Mouse (Mus musculus): ENCODE measurements around the gene Cldn20.

Cldn20 gene

DNA sequence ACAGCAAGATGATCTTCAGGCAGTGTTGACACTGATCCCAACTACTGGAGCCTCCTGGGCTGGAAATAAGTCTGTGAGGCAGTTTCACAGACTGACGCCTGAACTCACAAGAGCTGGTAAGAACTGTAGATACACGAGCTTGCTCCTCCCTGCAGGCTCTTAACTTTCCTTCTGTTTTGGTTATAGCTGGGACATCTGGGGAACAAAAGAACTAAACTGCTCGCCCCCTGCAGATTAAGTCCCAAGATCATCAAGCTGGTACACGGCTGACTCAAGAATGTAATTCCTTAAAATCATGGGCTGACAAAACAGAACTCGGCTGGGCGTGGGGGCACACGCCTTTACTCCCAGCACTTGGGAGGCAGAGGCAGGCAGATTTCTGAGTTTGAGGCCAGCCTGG is 1.8 kb upstream of the Cldn20 start:
- DNase-seq = no peak

DNA sequence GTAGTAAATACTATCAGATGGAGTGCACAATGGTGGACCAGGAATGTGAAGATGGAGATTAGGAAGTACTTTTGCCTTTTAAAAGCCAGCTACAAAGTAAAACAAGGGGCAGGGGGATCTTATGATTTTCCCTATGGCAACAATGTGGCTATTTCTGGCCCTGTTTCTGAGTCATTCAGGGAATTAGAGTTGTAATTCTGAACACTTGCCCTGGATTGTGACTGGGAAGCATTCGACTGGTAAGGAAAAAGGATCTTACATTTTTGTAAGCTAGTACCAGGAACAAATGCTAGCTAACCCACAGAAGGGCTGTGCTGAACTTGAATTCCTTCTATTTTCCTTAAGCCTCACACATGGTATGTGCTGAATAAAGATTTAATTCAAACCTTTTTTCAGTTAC is 713 bp upstream of the Cldn20 start:
- no peak for DNase-seq

DNA sequence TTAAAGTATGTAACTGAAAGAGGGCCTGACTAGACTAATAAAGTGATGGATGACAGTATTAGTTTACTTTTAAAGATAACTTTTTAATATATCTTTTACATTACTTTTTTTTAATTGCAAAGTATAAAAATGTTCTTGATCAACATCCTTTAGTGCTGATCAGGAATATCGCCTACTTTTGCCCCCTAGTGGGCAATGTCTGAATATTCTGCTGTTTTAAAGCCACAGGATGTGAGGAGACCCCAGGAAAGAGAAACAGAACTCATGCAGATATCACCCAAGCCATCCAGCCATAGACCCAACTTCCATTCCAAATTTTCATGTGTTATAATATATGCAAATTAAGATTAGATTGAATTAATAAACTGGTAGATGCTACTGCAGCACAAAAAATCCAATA is 1.1 kb downstream of the Cldn20 start:
- DNase-seq = no peak

DNA sequence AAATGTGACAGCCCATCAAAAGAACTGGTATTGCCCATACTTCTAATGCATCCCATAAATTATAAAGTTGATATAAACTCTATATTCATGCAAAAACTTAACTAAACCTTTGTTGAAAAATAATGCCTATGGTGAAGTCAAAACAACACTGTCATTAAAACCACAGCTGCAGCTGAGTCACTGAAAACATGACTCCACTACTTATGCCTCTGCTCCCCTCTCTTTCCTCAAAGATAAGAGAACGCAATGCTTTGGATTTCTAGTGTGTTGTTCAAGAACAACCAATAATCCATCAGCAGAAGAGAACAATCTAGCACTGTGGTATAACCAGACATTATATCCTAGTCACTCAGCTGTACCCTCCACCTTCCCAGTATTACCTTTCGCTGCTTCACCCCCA is 8.0 kb downstream of the Cldn20 start:
- no peak for DNase-seq

DNA sequence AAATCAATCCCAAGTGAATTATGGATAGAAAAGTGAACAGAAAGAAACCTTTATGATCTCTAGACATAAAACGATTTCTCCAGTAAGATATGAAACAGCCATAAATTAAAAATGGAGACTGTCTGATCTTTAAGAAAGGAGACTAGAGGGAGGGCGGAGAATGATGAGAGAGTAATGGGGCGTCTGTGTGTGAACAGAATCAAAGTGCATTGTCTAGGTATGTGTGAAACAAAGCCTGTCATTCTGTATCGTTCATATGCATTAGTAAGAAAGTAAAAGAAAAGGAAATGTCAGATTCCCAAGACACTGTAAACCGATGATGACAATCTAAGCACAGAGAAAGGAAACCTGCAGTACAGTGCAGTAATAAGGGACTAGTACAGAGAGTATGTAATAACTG is 8.7 kb downstream of the Cldn20 start:
- DNase-seq = no peak

DNA sequence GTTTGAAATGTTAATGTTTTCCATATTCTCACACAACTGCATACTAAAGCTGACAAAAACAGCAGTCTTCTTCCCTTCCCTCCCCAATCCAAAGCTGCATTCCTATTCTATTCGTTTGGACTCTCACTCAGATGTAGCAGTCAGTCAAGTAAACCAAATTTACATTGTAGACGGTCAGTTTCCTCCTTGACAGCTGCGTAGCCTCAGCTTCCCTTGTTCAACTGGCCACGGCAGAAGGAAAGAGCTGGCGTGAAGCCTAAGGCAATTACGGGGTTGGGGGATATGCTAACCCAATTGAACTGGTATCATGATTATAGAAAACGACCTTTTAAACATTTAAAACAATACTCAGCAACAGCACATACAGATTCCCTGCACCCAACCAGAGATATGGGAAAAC is 15.4 kb downstream of the Cldn20 start:
- no peak for DNase-seq

DNA sequence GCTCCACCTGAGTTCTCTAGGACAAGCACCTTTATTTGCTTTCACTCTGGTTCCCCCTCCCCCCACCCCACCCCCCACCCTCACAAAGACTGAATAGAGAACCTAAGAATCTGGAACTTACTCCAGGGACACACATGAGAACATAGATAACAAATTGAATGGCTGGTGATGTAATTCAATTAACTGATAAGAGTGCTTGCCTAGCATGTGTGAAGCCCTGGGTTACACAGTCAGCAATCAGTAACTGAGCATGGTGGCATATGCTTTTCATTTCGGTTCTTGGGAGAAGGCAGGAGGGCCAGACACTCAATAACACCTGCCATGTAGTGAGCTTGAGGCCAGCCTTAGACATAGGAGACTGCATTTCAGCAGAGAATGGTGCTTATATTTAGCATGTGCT is 23.9 kb downstream of the Cldn20 start:
- no peak for DNase-seq

DNA sequence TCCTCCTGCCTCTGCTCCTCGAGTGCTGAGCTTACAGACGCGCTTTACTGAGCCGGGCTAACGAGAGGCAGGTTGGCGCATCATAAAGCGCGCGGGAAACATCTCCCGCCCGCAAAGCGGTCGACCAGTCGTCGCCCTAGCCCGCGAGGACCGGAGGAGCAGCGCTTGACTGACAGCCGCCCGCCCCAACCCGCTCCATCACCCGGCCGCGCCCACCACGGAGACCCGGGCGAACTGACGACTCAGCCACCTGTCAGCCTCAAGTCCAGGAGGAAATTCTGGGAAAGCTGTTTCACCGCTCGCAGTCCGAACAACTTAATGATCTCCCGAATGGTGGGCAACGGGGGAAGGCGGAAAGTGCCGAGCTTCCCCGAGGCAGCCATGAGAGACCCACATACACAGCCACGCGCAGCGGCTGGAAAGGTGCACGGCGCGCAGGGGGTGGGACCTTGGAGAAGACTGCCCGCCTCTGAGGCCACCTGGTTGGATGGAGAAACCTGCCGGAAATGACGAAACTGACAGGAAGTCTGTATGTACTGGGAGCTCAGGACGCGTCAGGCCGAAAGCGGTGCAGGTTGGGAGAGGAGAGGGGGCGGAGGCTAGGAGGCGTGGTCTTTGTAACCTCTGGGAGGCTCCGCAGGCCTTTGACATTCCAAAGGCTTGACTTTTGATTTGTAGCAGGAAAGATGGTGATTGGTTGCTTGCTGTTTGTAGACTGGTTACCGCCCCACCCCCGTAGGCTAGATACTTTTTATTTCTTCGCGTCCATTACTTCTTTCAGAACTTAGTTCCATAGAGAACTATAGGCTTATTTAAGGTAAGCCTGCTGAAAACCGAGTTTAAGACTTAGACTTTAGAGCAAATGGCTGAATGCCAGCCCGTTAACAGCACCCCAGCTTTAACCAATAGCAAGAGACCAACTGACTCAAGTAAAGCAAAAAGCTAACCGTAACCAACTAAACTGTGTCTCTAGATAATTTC is 25.3 kb downstream of the Cldn20 start, which contains the start of gene Tfb1m:
TSS of gene Tfb1m (minus strand) at position 451 of the 981 bp plus-strand sequence.
- DNase-seq = peak; percentile 91 to 95

DNA sequence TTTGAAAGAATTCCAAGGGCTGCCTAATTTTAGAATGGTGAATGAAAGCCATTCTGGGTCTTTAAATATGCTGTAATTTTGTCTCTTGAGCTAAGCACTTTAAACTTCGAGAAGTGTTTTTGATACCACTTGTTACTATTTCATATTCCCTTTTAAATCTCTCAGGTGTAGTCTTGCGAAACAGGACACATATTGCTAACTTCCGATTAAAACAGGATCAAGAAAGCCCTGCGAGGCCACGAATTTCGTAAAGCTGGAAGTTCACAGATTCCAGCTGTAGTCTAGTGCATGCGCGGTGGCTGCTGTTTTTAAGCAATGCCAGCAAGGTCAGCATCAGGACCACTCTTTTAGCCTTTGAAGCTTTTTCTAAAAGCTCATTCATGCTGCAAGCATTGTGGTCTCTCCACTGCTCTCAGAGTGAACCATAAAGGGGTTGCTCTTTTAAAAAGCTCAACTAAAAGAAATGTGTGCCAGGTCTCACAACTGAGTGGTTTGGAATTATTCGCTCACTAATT is 26.1 kb downstream of the Cldn20 start:
- no peak for DNase-seq

DNA sequence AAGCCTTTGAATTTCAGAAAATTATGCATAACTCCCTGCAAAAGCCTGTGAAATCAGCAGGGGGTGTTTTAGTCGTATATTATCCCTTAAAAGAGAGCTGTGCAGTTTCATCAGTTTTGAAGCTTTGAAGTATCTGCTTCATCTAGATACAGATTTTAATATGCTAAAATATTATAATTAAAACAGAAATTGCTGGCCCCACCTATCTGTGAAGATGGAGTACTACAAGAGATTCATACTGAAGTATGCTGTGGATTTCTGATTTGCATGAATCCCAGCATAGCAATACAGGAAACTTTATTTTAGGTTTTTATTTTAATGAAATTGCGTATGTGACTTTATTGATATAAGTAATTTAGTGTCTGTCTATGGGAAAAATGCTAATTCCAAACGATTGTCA is 28.2 kb downstream of the Cldn20 start:
- no peak for DNase-seq

DNA sequence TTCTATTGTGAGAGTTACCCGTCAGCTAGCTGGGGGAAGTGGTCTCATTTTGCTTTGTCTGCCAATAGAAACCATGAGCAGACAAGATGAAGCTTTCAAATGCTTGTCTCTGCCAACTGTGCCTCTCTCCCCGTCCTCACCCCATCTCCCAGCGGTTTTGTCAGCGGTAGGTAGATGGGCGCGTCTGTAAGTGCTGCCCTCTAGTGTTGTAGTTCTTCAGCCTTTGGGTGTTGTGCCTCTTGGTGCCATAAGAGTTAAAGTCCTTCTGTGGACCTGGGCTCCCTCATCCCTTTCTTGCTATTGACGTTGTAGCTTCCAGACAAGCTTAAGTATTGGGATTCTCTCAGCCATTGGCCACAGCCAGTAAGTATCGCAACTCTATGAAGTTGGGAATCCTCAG is 30.1 kb downstream of the Cldn20 start:
- DNase-seq = no peak

DNA sequence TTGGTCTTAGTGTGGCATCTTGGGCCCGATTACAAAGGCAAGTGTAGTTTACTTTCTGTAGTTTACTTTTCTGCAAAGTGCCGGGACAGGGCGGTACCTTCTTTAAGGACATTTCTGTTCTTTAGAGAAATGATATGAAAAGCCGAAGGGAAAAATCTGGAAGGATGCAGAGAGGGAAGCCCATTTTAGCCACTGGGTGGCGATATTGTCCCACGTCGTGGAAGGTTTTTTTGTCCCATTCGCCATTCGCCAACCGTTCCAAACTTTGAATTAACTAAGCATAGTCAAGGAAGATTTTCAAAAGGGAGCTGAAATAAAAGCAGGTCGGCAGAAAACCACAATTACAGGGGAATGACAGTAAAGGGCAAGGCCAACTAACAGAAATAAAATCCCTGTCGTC is 38.5 kb downstream of the Cldn20 start:
- peak in 1 of 2 experiments; percentile 40 for DNase-seq
